Mouse (Mus musculus) embryonic fibroblast, embryonic 13.5 days (primary cell): ENCODE data around the gene Ahnak2.

Source experiments
- CTCF ChIP-seq: IDR thresholded peaks from 2 replicates; pipeline ENCODE4 v1.5.1; 2011; ENCODE audit warnings: mild to moderate bottlenecking, control low read depth, low read length, moderate library complexity, borderline replicate concordance; ENCODE audit not compliant: insufficient read depth
- POLR2A ChIP-seq: IDR thresholded peaks from 2 replicates; pipeline ENCODE4 v1.6.1; 2011; ENCODE audit warnings: low read depth, mild to moderate bottlenecking, control low read depth, low read length, moderate library complexity

GRCm38 (mm10) chr12:112744891-112745580, 57.4 kb downstream of the Ahnak2 start:
- TF ChIP-seq CTCF, result no peak
- no peak for TF ChIP-seq POLR2A
